Comparison of ENCODE assay signal across 9 mouse cellular contexts in genomic region chr8:11728482-11729295, GRCm38 (mm10). TPM values are rescaled to one million over a fixed set of nuclear protein-coding genes. Genes with fewer than 3 reads are reported as not detected.
DNase-seq lines count a peak whose midpoint lies in the region; ATAC-seq lines count a peak whose summit lies in the region.
"Had no signal": no experiment of that assay in that cellular context is flagged by ENCODE, and none has a peak within 500 bp of the region (broad histone marks: within the 10 kb centered on the region; RNA-seq: fewer than 3 reads in every experiment).

No protein-coding gene starts in this region.

- ATAC-seq in lung, embryonic 15.5 days (ENCODE audit: borderline replicate concordance, extremely low read depth, low FRiP score, low TSS enrichment): peak; percentile 31; the same call in 1 of the 2 replicates
- ATAC-seq in embryonic facial prominence, embryonic 13.5 days (ENCODE audit: insufficient number of reproducible peaks, insufficient read depth, low FRiP score, low TSS enrichment, low read depth): peak; percentile 12
- ATAC-seq in hindbrain, embryonic 16.5 days: no peak; the same call in 1 of the 2 replicates
- peak; percentile 63 for ATAC-seq in neural tube, embryonic 13.5 days (ENCODE audit: low read depth)

- no peaks in the 10 kb centered on the region for H3K9me3 ChIP-seq in lung, embryonic 15.5 days
- no peaks in the 10 kb centered on the region for H3K9me3 ChIP-seq in embryonic facial prominence, embryonic 13.5 days
- H3K9me3 ChIP-seq in hindbrain, embryonic 16.5 days (ENCODE audit: control insufficient read depth, low read length): no peaks in the 10 kb centered on the region
- H3K9me3 ChIP-seq in limb, embryonic 10.5 days (replicated peaks): no peaks in the 10 kb centered on the region
- H3K9me3 ChIP-seq in neural tube, embryonic 13.5 days: no peaks in the 10 kb centered on the region

- H3K36me3 ChIP-seq in lung, embryonic 15.5 days: no peaks in the 10 kb centered on the region
- H3K36me3 ChIP-seq in embryonic facial prominence, embryonic 13.5 days: no peaks in the 10 kb centered on the region
- H3K36me3 ChIP-seq in hindbrain, embryonic 16.5 days (ENCODE audit: control insufficient read depth, insufficient read depth, low read length): no peaks in the 10 kb centered on the region
- H3K36me3 ChIP-seq in limb, embryonic 10.5 days: no peaks in the 10 kb centered on the region
- 0 out of 2 replicates have a peak, but pooled peaks cover under 1% of the 10 kb centered on the region for H3K36me3 ChIP-seq in neural tube, embryonic 13.5 days

- peak overlapping the region; percentile 97 for H3K4me2 ChIP-seq in lung, embryonic 15.5 days
- peak overlapping the region; percentile 89 for H3K4me2 ChIP-seq in embryonic facial prominence, embryonic 13.5 days
- peak overlapping the region; percentile 77 for H3K4me2 ChIP-seq in hindbrain, embryonic 16.5 days (ENCODE audit: low read length)
- H3K4me2 ChIP-seq in neural tube, embryonic 13.5 days: peak overlapping the region; percentile 85

- no peak for DNase-seq in lung, postnatal 14 days
- no peak for DNase-seq in limb, embryonic 10.5 days (ENCODE audit: low spot score)
- DNase-seq in spleen, adult 12 weeks (ENCODE audit: low spot score): no peak
- DNase-seq in gastrocnemius, adult 8-10 months (ENCODE audit: low spot score in 2 of 2): no peak

- H3K27ac ChIP-seq in lung, embryonic 15.5 days: no peak overlapping the region
- peak overlapping the region; percentile 83 for H3K27ac ChIP-seq in embryonic facial prominence, embryonic 13.5 days
- H3K27ac ChIP-seq in hindbrain, embryonic 16.5 days (ENCODE audit: low read depth, low read length): peak overlapping the region; percentile 100
- H3K27ac ChIP-seq in limb, embryonic 10.5 days: peak overlapping the region; percentile 94
- H3K27ac ChIP-seq in neural tube, embryonic 13.5 days (replicated peaks): peak overlapping the region; percentile 100
- H3K27ac ChIP-seq: macrophage had no signal

- peaks cover 76% of the 10 kb centered on the region for H3K27me3 ChIP-seq in lung, embryonic 15.5 days
- peaks cover 50% of the 10 kb centered on the region for H3K27me3 ChIP-seq in embryonic facial prominence, embryonic 13.5 days
- peaks cover 3% of the 10 kb centered on the region for H3K27me3 ChIP-seq in hindbrain, embryonic 16.5 days (replicated peaks; ENCODE audit: control insufficient read depth, insufficient read depth, low read length)
- peaks cover 42% of the 10 kb centered on the region for H3K27me3 ChIP-seq in limb, embryonic 10.5 days (ENCODE audit: low read depth, poor library complexity, severe bottlenecking)
- H3K27me3 ChIP-seq in neural tube, embryonic 13.5 days: peaks cover 14% of the 10 kb centered on the region

- H3K4me3 ChIP-seq in lung, embryonic 15.5 days: peak overlapping the region; percentile 60
- peak overlapping the region; percentile 73 for H3K4me3 ChIP-seq in embryonic facial prominence, embryonic 13.5 days
- H3K4me3 ChIP-seq in hindbrain, embryonic 16.5 days (ENCODE audit: low read length): peak overlapping the region; percentile 78
- H3K4me3 ChIP-seq in limb, embryonic 10.5 days: peak overlapping the region; percentile 80
- H3K4me3 ChIP-seq in neural tube, embryonic 13.5 days: peak overlapping the region; percentile 79

- H3K4me1 ChIP-seq in lung, embryonic 15.5 days: peaks cover 14% of the 10 kb centered on the region
- H3K4me1 ChIP-seq in embryonic facial prominence, embryonic 13.5 days: peaks cover 37% of the 10 kb centered on the region
- peaks cover 18% of the 10 kb centered on the region for H3K4me1 ChIP-seq in hindbrain, embryonic 16.5 days (ENCODE audit: control insufficient read depth, insufficient read depth, low read depth, low read length)
- peaks cover 40% of the 10 kb centered on the region for H3K4me1 ChIP-seq in limb, embryonic 10.5 days
- peaks cover 46% of the 10 kb centered on the region for H3K4me1 ChIP-seq in neural tube, embryonic 13.5 days (replicated peaks)

- H3K9ac ChIP-seq in lung, embryonic 15.5 days: peak overlapping the region; percentile 48
- peak overlapping the region; percentile 84 for H3K9ac ChIP-seq in embryonic facial prominence, embryonic 13.5 days
- peak overlapping the region; percentile 96 for H3K9ac ChIP-seq in hindbrain, embryonic 16.5 days (ENCODE audit: low read depth, low read length)
- peak overlapping the region; percentile 97 for H3K9ac ChIP-seq in neural tube, embryonic 13.5 days

- 1% methylated on average over 58 of the region's 61 CpGs for WGBS in lung, embryonic 15.5 days
- WGBS in embryonic facial prominence, embryonic 13.5 days: 1% methylated on average over 60 of the region's 61 CpGs
- WGBS in hindbrain, embryonic 16.5 days: under 1% methylated on average over 52 of the region's 61 CpGs
- under 1% methylated on average over 61 of the region's 61 CpGs for WGBS in limb, embryonic 10.5 days
- WGBS in neural tube, embryonic 13.5 days: under 1% methylated on average over 58 of the region's 61 CpGs

RNA-seq across cellular contexts. Expression of gene Arhgef7, which starts 1.2 kb away (rescaled TPM):
- polyA plus RNA-seq in lung, embryonic 15.5 days (2015; fragmentation: Nextera tagmentation; extraction: Ambion mirVana): 35.1 and 39.0 TPM in 2 replicates
- polyA plus RNA-seq in embryonic facial prominence, embryonic 13.5 days (2015; fragmentation: Nextera tagmentation; extraction: Ambion mirVana): 43.4 and 48.5 TPM in 2 replicates
- polyA plus RNA-seq in hindbrain, embryonic 16.5 days (2015; fragmentation: Nextera tagmentation; extraction: Ambion mirVana): 57.4 and 68.5 TPM in 2 replicates
- 52.4 and 59.1 TPM in 2 replicates for polyA plus RNA-seq in limb, embryonic 10.5 days (2016; fragmentation: Nextera tagmentation; extraction: Ambion mirVana)
- 60.7 and 61.6 TPM in 2 replicates for polyA plus RNA-seq in neural tube, embryonic 13.5 days (2015; fragmentation: Nextera tagmentation; extraction: Ambion mirVana)
- total RNA-seq in gastrocnemius, adult 8-10 months (2022): 10 to 100 TPM; 26.8 to 33.1 (median 29.5) TPM

RNA-seq across cellular contexts. Expression of gene 1700016D06Rik, which starts 27.8 kb away (rescaled TPM):
- not detected in 2 replicates for polyA plus RNA-seq in lung, embryonic 15.5 days (2015; fragmentation: Nextera tagmentation; extraction: Ambion mirVana)
- not detected in 2 replicates for polyA plus RNA-seq in embryonic facial prominence, embryonic 13.5 days (2015; fragmentation: Nextera tagmentation; extraction: Ambion mirVana)
- 0.22 TPM in 1 of 2 replicates, not detected in the other for polyA plus RNA-seq in hindbrain, embryonic 16.5 days (2015; fragmentation: Nextera tagmentation; extraction: Ambion mirVana)
- 0.21 TPM in 1 of 2 replicates, not detected in the other for polyA plus RNA-seq in limb, embryonic 10.5 days (2016; fragmentation: Nextera tagmentation; extraction: Ambion mirVana)
- polyA plus RNA-seq in neural tube, embryonic 13.5 days (2015; fragmentation: Nextera tagmentation; extraction: Ambion mirVana): not detected in 2 replicates
- not detected for total RNA-seq in gastrocnemius, adult 8-10 months (2022)
- polyA plus RNA-seq: macrophage had no signal
